ENCODE assay signal across 21 mouse cellular contexts in genomic region chr6:28710035-28710434, GRCm38 (mm10).
DNase-seq lines count a peak whose midpoint lies in the region; ATAC-seq and TF ChIP-seq lines count a peak whose summit lies in the region.
"Had no signal": no experiment of that assay in that cellular context is flagged by ENCODE, and none has a peak within 500 bp of the region (broad histone marks: within the 10 kb centered on the region; RNA-seq: fewer than 3 reads in every experiment).

No protein-coding gene starts in this region.

- peaks cover 28% of the 10 kb centered on the region for H3K4me1 ChIP-seq in liver, embryonic 11.5 days (replicated peaks; ENCODE audit: control insufficient read depth, insufficient read depth, low read length)
- H3K4me1 ChIP-seq in CH12.LX (ENCODE audit: control insufficient read depth in 1 of 2, insufficient read depth in 2 of 2), result peaks cover 8 to 59% of the 10 kb centered on the region in 2 experiments
- peaks cover 68% of the 10 kb centered on the region for H3K4me1 ChIP-seq in liver, embryonic 13.5 days (replicated peaks)
- H3K4me1 ChIP-seq: neural tube, embryonic 12.5 days had no signal

- no peaks in the 10 kb centered on the region; the same call in 1 of the 2 replicates for H3K36me3 ChIP-seq in liver, embryonic 11.5 days (ENCODE audit: control insufficient read depth, insufficient read depth, low read length)
- peaks cover 32 to 82% of the 10 kb centered on the region in 2 experiments for H3K36me3 ChIP-seq in CH12.LX (replicated peaks in 1 of 2; ENCODE audit: control insufficient read depth in 1 of 2, insufficient read depth in 1 of 2, low read length in 1 of 2)
- peaks cover 26% of the 10 kb centered on the region for H3K36me3 ChIP-seq in liver, embryonic 13.5 days
- H3K36me3 ChIP-seq: hindbrain, embryonic 15.5 days; neural tube, embryonic 12.5 days had no signal

- no peak overlapping the region for H3K9ac ChIP-seq in liver, embryonic 11.5 days (ENCODE audit: low read depth, low read length)
- no peak overlapping the region for H3K9ac ChIP-seq in CH12.LX (ENCODE audit: insufficient read depth, low read depth)
- 0 out of 2 replicates have a peak overlapping the region, but pooled peaks have one; percentile 11 for H3K9ac ChIP-seq in liver, embryonic 13.5 days
- H3K9ac ChIP-seq: forebrain, embryonic 13.5 days; hindbrain, embryonic 15.5 days; neural tube, embryonic 12.5 days had no signal

- WGBS in liver, embryonic 11.5 days, result 50% methylated on average over 2 of the region's 2 CpGs
- WGBS in liver, embryonic 13.5 days (ENCODE audit: insufficient replicate concordance), result 41% methylated on average over 2 of the region's 2 CpGs

- in situ Hi-C loops in CH12.LX (cut with MboI; ENCODE audit: low pct_ligation_motif_present, low pct_unique_long_range_greater_than_20kb, low sequenced_read_pairs), result no loop called here

- peak; percentile 56 for DNase-seq in heart, adult 11 months
- no peak for DNase-seq in heart, adult 18-20 months
- DNase-seq in liver (peak; percentile 37), CH12.LX (ENCODE audit: extremely low read depth) (no peak)
- DNase-seq in liver, embryonic 11.5 days (ENCODE audit: low spot score), result no peak
- peak; percentile 17 for DNase-seq in liver, embryonic 13.5 days
- DNase-seq in urinary bladder, adult 2 months (ENCODE audit: low spot score), result no peak
- no peak for DNase-seq in adrenal gland, adult 8-10 months
- DNase-seq: adrenal gland, postnatal 36 days; cerebellum, adult 9-10 months; gastrocnemius, postnatal 36 days; kidney, adult 9 months; lung, adult 18-20 months; lung, postnatal 10 days; midbrain, embryonic 14.5 days; thymus, adult 2 months had no signal

- no peak overlapping the region for H3K4me2 ChIP-seq in liver, embryonic 11.5 days
- H3K4me2 ChIP-seq in CH12.LX (ENCODE audit: insufficient read depth, low read depth, poor library complexity, severe bottlenecking), result no peak overlapping the region
- H3K4me2 ChIP-seq in liver, embryonic 13.5 days, result peak overlapping the region; percentile 6
- H3K4me2 ChIP-seq: forebrain, embryonic 13.5 days; hindbrain, embryonic 15.5 days; neural tube, embryonic 12.5 days had no signal

- no peak overlapping the region for H3K4me3 ChIP-seq in liver, embryonic 11.5 days (ENCODE audit: low read depth, low read length)
- H3K4me3 ChIP-seq in CH12.LX (replicated peaks in 1 of 3; ENCODE audit: low read depth in 2 of 3, low read length in 2 of 3, poor library complexity in 1 of 3), result no peak overlapping the region
- no peak overlapping the region for H3K4me3 ChIP-seq in liver, embryonic 13.5 days (replicated peaks)
- H3K4me3 ChIP-seq: forebrain, embryonic 13.5 days; heart, embryonic 10.5 days; hindbrain, embryonic 15.5 days; neural tube, embryonic 12.5 days had no signal

- no peak for TF ChIP-seq POLR2A in CH12.LX (IDR thresholded peaks at IDR 0.05; ENCODE audit: low read depth, low read length)

- TF ChIP-seq EP300 in CH12.LX (IDR thresholded peaks at IDR 0.05; ENCODE audit: low read length), result no peak

- TF ChIP-seq CTCF in CH12.LX (conservative IDR thresholded peaks at IDR 0.05 in 1 of 2, IDR thresholded peaks at IDR 0.05 in 1 of 2; ENCODE audit: low read depth in 2 of 2, low read length in 2 of 2), result no peak

- peaks cover 6% of the 10 kb centered on the region for H3K79me2 ChIP-seq in CH12.LX (replicated peaks; ENCODE audit: control insufficient read depth, extremely low read depth, insufficient read depth, poor library complexity, severe bottlenecking)

- no peak overlapping the region for H3K27ac ChIP-seq in liver, embryonic 11.5 days (ENCODE audit: low read depth, low read length)
- H3K27ac ChIP-seq in CH12.LX (ENCODE audit: insufficient read depth, low read depth), result peak overlapping the region; percentile 11; the same call in 1 of the 2 replicates
- H3K27ac ChIP-seq in liver, embryonic 13.5 days, result peak overlapping the region; percentile 25; the same call in 1 of the 2 replicates
- H3K27ac ChIP-seq: forebrain, embryonic 13.5 days; heart, embryonic 10.5 days; hindbrain, embryonic 15.5 days; neural tube, embryonic 12.5 days; stomach, postnatal 0 days had no signal

- dilution Hi-C loops in CH12.LX (cut with MboI; ENCODE audit: extremely low pct_ligation_motif_present, extremely low pct_unique_long_range_greater_than_20kb, low sequenced_read_pairs), result no loop called here

- H3K27me3 ChIP-seq in liver, embryonic 11.5 days (replicated peaks; ENCODE audit: control insufficient read depth, insufficient read depth, low read length), result no peaks in the 10 kb centered on the region
- no peaks in the 10 kb centered on the region for H3K27me3 ChIP-seq in CH12.LX (replicated peaks)
- no peaks in the 10 kb centered on the region for H3K27me3 ChIP-seq in liver, embryonic 13.5 days
- H3K27me3 ChIP-seq: forebrain, embryonic 13.5 days; hindbrain, embryonic 15.5 days; neural tube, embryonic 12.5 days had no signal

- no peak for TF ChIP-seq RAD21 in CH12.LX (IDR thresholded peaks at IDR 0.05; ENCODE audit: low read depth, low read length)

- no peak for ATAC-seq in liver, embryonic 11.5 days (replicated peaks; ENCODE audit: low FRiP score)
- ATAC-seq in liver, embryonic 13.5 days (ENCODE audit: low read depth), result peak; percentile 43; the same call in 1 of the 2 replicates
- ATAC-seq: forebrain, embryonic 13.5 days had no signal

- no peaks in the 10 kb centered on the region for H3K9me3 ChIP-seq in liver, embryonic 11.5 days (ENCODE audit: control insufficient read depth, low read length)
- no peaks in the 10 kb centered on the region for H3K9me3 ChIP-seq in CH12.LX (replicated peaks; ENCODE audit: low read length)
- H3K9me3 ChIP-seq in liver, embryonic 13.5 days (replicated peaks), result no peaks in the 10 kb centered on the region
- H3K9me3 ChIP-seq: forebrain, embryonic 13.5 days; heart, embryonic 10.5 days; hindbrain, embryonic 15.5 days; neural tube, embryonic 12.5 days had no signal

TF ChIP-seq in CH12.LX, 34 proteins besides CTCF, POLR2A, EP300 and RAD21:
- TF ChIP-seq MXI1 (IDR thresholded peaks at IDR 0.05; ENCODE audit: low read depth, low read length) (no peak), MEF2A (IDR thresholded peaks at IDR 0.05; ENCODE audit: borderline replicate concordance, low read depth, low read length) (peak; percentile 38; the same call in 1 of the 2 replicates), KAT2A (IDR thresholded peaks at IDR 0.05; ENCODE audit: insufficient replicate concordance, low read length) (no peak), MYC (IDR thresholded peaks at IDR 0.05; ENCODE audit: low read depth, low read length) (no peak), GABPA (IDR thresholded peaks at IDR 0.05; ENCODE audit: insufficient replicate concordance, low read depth, low read length) (no peak), ZMIZ1 (IDR thresholded peaks at IDR 0.05; ENCODE audit: low read depth, low read length) (no peak), ETS1 (conservative IDR thresholded peaks at IDR 0.05; ENCODE audit: low read depth, low read length) (peak; percentile 19; the same call in 1 of the 2 replicates)

Comparison
In these comparisons a context has a peak if more than half of its experiments do, and no peak if none do; other contexts are left out.
1. DNase-seq: peak in heart, adult 11 months (single experiment), liver (single experiment) and liver, embryonic 13.5 days (single experiment); none in heart, adult 18-20 months (0 of 2), liver, embryonic 11.5 days (single experiment), CH12.LX (single experiment), urinary bladder, adult 2 months (single experiment) and adrenal gland, adult 8-10 months (single experiment).